Mouse (Mus musculus): ENCODE measurements around the gene Brpf3. TPM values are rescaled to one million over a fixed set of nuclear protein-coding genes. Genes with fewer than 3 reads are reported as not detected.

Gene Brpf3
- polyA plus RNA-seq, 2 experiments: 48.6 to 98.3 TPM

DNA sequence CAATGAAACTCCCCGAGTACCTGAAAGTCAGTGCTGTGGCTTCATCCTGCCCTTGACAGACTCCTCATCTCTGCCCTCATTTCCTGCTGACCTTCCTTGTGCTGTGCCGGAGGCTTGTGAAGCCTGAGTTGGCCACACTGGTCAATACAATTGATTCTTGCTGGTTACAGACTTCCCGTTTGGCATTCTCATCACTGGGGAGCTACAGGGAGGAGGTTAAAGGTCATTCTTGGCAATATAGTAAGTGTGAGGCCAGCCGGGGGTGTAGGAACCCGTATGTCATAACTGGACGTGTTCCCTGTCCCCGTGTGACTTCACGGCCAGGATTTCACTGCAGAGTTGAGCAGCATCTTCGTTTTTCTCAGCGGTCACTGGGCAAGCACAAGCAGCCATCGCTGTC lies 70.9 kb downstream of the Brpf3 start:
- H3K4me1 ChIP-seq (replicated peaks; ENCODE audit: control insufficient read depth in 2 of 2, insufficient read depth in 2 of 2, low read length in 1 of 2): peaks cover 0 to 6% of the 10 kb centered on the region in 2 experiments; a peak in 1 of 4 replicates
- no peaks in the 10 kb centered on the region for H3K9me3 ChIP-seq (ENCODE audit: control insufficient read depth, low read length)
- no peak overlapping the region for H3K9ac ChIP-seq (replicated peaks)
- no peaks in the 10 kb centered on the region; the same call in 1 of the 2 replicates for H3K27me3 ChIP-seq (ENCODE audit: control insufficient read depth, insufficient read depth, low read length)
- DNase-seq (ENCODE audit: low read depth in 3 of 3, low spot score in 3 of 3) (no peak), ATAC-seq (ENCODE audit: insufficient read depth) (no peak)
- WGBS (ENCODE audit: insufficient replicate concordance): 43% methylated on average over 11 of the region's 11 CpGs
- H3K4me2 ChIP-seq (ENCODE audit: low read depth): no peak overlapping the region
- TF ChIP-seq EP300 (IDR thresholded peaks at IDR 0.05; ENCODE audit: low read depth): no peak
- TF ChIP-seq CTCF (IDR thresholded peaks at IDR 0.05; ENCODE audit: low read depth): no peak
- no peak overlapping the region for H3K27ac ChIP-seq
- no peak overlapping the region for H3K4me3 ChIP-seq (ENCODE audit: insufficient read depth in 1 of 2, low read depth in 2 of 2, low read length in 2 of 2)
- H3K36me3 ChIP-seq (replicated peaks; ENCODE audit: control insufficient read depth, insufficient read depth, low read depth): no peaks in the 10 kb centered on the region

- ATAC-seq (ENCODE audit: insufficient read depth): no peak
These were observed 71.4 kb downstream of the Brpf3 start for GRCm38 (mm10) chr17:28872322-28872721.

DNA sequence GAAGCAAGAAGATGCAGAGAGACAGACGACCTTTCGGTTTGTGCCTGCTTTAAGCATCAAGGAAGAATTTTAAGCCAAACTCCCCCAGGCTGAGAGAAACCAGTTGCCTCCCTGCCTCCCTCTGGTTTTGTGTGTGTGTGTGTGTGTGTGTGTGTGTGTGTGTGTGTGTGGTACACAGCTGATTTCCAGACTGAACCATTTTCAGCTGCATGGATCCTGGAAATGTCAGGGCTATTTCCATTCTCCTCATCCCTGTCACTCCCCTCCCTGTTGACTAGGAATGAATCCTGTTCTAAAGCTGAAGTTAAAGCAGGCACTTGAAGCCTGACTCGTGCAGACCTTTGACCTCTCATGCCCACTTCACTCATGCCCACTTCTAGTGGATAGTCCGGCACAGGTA lies 73.3 kb downstream of the Brpf3 start:
- Histone ChIP-seq H3K9ac (replicated peaks) (no peak overlapping the region), H3K4me2 (ENCODE audit: low read depth) (no peak overlapping the region), H3K36me3 (replicated peaks; ENCODE audit: control insufficient read depth, insufficient read depth, low read depth) (no peaks in the 10 kb centered on the region), H3K4me3 (ENCODE audit: insufficient read depth in 1 of 2, low read depth in 2 of 2, low read length in 2 of 2) (no peak overlapping the region), H3K27ac (no peak overlapping the region), H3K4me1 (replicated peaks; ENCODE audit: control insufficient read depth in 2 of 2, insufficient read depth in 2 of 2, low read length in 1 of 2) (peaks cover 0 to 6% of the 10 kb centered on the region in 2 experiments; a peak in 1 of 4 replicates), H3K27me3 (ENCODE audit: control insufficient read depth, insufficient read depth, low read length) (no peaks in the 10 kb centered on the region; the same call in 1 of the 2 replicates), H3K9me3 (ENCODE audit: control insufficient read depth, low read length) (no peaks in the 10 kb centered on the region)
- DNase-seq (ENCODE audit: low read depth in 3 of 3, low spot score in 3 of 3) (no peak), ATAC-seq (ENCODE audit: insufficient read depth) (no peak)
- WGBS (ENCODE audit: insufficient replicate concordance): 63% methylated on average over 4 of the region's 4 CpGs
- TF ChIP-seq CTCF (IDR thresholded peaks at IDR 0.05; ENCODE audit: low read depth) (no peak), EP300 (IDR thresholded peaks at IDR 0.05; ENCODE audit: low read depth) (no peak)

More at GRCm38 (mm10) chr17:28872322-28872721, 71.4 kb downstream of the Brpf3 start:
- H3K36me3 ChIP-seq (replicated peaks; ENCODE audit: control insufficient read depth, insufficient read depth, low read depth): no peaks in the 10 kb centered on the region
- no peak overlapping the region for H3K4me2 ChIP-seq (ENCODE audit: low read depth)
- TF ChIP-seq EP300 (IDR thresholded peaks at IDR 0.05; ENCODE audit: low read depth) (no peak), CTCF (IDR thresholded peaks at IDR 0.05; ENCODE audit: low read depth) (no peak)
- 59% methylated on average over 7 of the region's 7 CpGs for WGBS (ENCODE audit: insufficient replicate concordance)
- H3K9ac ChIP-seq (replicated peaks): no peak overlapping the region
- no peak for DNase-seq (ENCODE audit: low read depth in 3 of 3, low spot score in 3 of 3)
- no peaks in the 10 kb centered on the region; the same call in 1 of the 2 replicates for H3K27me3 ChIP-seq (ENCODE audit: control insufficient read depth, insufficient read depth, low read length)
- no peaks in the 10 kb centered on the region for H3K9me3 ChIP-seq (ENCODE audit: control insufficient read depth, low read length)
- H3K27ac ChIP-seq: no peak overlapping the region
- no peak overlapping the region for H3K4me3 ChIP-seq (ENCODE audit: insufficient read depth in 1 of 2, low read depth in 2 of 2, low read length in 2 of 2)
- peaks cover 0 to 6% of the 10 kb centered on the region in 2 experiments; a peak in 1 of 4 replicates for H3K4me1 ChIP-seq (replicated peaks; ENCODE audit: control insufficient read depth in 2 of 2, insufficient read depth in 2 of 2, low read length in 1 of 2)

GRCm38 (mm10) chr17:28874825-28875224 lies 73.9 kb downstream of the Brpf3 start:
- Histone ChIP-seq H3K4me2 (ENCODE audit: low read depth) (no peak overlapping the region), H3K9me3 (ENCODE audit: control insufficient read depth, low read length) (no peaks in the 10 kb centered on the region), H3K4me3 (ENCODE audit: insufficient read depth in 1 of 2, low read depth in 2 of 2, low read length in 2 of 2) (no peak overlapping the region), H3K36me3 (replicated peaks; ENCODE audit: control insufficient read depth, insufficient read depth, low read depth) (no peaks in the 10 kb centered on the region), H3K27me3 (ENCODE audit: control insufficient read depth, insufficient read depth, low read length) (no peaks in the 10 kb centered on the region; the same call in 1 of the 2 replicates), H3K4me1 (replicated peaks; ENCODE audit: control insufficient read depth in 2 of 2, insufficient read depth in 2 of 2, low read length in 1 of 2) (peaks cover 0 to 6% of the 10 kb centered on the region in 2 experiments; a peak in 1 of 4 replicates), H3K27ac (no peak overlapping the region), H3K9ac (replicated peaks) (no peak overlapping the region)
- 58% methylated on average over 7 of the region's 7 CpGs for WGBS (ENCODE audit: insufficient replicate concordance)
- TF ChIP-seq CTCF (IDR thresholded peaks at IDR 0.05; ENCODE audit: low read depth): no peak
- TF ChIP-seq EP300 (IDR thresholded peaks at IDR 0.05; ENCODE audit: low read depth): no peak
- DNase-seq (ENCODE audit: low read depth in 3 of 3, low spot score in 3 of 3) (no peak), ATAC-seq (ENCODE audit: insufficient read depth) (no peak)

GRCm38 (mm10) chr17:28875316-28875715 lies 74.4 kb downstream of the Brpf3 start:
- no peaks in the 10 kb centered on the region for H3K36me3 ChIP-seq (replicated peaks; ENCODE audit: control insufficient read depth, insufficient read depth, low read depth)
- DNase-seq (ENCODE audit: low read depth in 3 of 3, low spot score in 3 of 3) (peak in 1 of 3 experiments; percentile 26), ATAC-seq (ENCODE audit: insufficient read depth) (no peak)
- no peak overlapping the region for H3K27ac ChIP-seq
- H3K4me1 ChIP-seq (replicated peaks; ENCODE audit: control insufficient read depth in 2 of 2, insufficient read depth in 2 of 2, low read length in 1 of 2): peaks cover 0 to 6% of the 10 kb centered on the region in 2 experiments; a peak in 1 of 4 replicates
- TF ChIP-seq CTCF (IDR thresholded peaks at IDR 0.05; ENCODE audit: low read depth) (no peak), EP300 (IDR thresholded peaks at IDR 0.05; ENCODE audit: low read depth) (no peak)
- 47% methylated on average over 8 of the region's 8 CpGs for whole genome bisulfite sequencing (ENCODE audit: insufficient replicate concordance)
- no peak overlapping the region for H3K4me2 ChIP-seq (ENCODE audit: low read depth)
- H3K4me3 ChIP-seq (ENCODE audit: insufficient read depth in 1 of 2, low read depth in 2 of 2, low read length in 2 of 2): no peak overlapping the region
- H3K9me3 ChIP-seq (ENCODE audit: control insufficient read depth, low read length): no peaks in the 10 kb centered on the region
- peaks cover 2% of the 10 kb centered on the region; the same call in 1 of the 2 replicates for H3K27me3 ChIP-seq (ENCODE audit: control insufficient read depth, insufficient read depth, low read length)
- H3K9ac ChIP-seq (replicated peaks): no peak overlapping the region

Data from liver, embryonic 14.5 days (tissue).